Mouse (Mus musculus) heart, embryonic 14.5 days (tissue): ENCODE results near the gene Nek10. TPM values are rescaled to one million over a fixed set of nuclear protein-coding genes. Genes with fewer than 3 reads are reported as not detected.
A peak's percentile ranks its signal among the peaks of the same experiment; 100 is the strongest.

Experiments
- ATAC-seq: fragments of 200-750 bp; cut with Nextera tagmentation; 2 replicates; pipeline ENCODE4 v1.8.0; 2017; ENCODE audit warnings: low read depth, moderate TSS enrichment; ENCODE audit not compliant: insufficient number of reproducible peaks, insufficient read depth, low FRiP score
- H3K27ac ChIP-seq, 2 experiments: fragments of 200-500 bp in 1 of 2; fragments of 300-500 bp in 1 of 2; sonication (generic) in 1 of 2; replicated peaks in 1 of 2; 2 replicates each; pipeline ENCODE4 v1.5.1; 2012 to 2014; ENCODE audit warnings: low read depth in 2 of 2, low read length in 2 of 2, control low read depth in 1 of 2, mild to moderate bottlenecking in 1 of 2, mixed read lengths in 1 of 2; ENCODE audit not compliant: control insufficient read depth in 1 of 2, insufficient read depth in 1 of 2
- H3K27me3 ChIP-seq: fragments of 300-500 bp; sonication (generic); 2 replicates; pipeline ENCODE4 v1.6.1; 2014; ENCODE audit warnings: mild to moderate bottlenecking, low read length, control low read depth; ENCODE audit not compliant: control insufficient read depth, insufficient read depth
- H3K36me3 ChIP-seq: fragments of 300-500 bp; sonication (generic); 2 replicates; pipeline ENCODE4 v1.6.1; 2014; ENCODE audit warnings: mild to moderate bottlenecking, control low read depth, low read length, mixed read lengths; ENCODE audit not compliant: control insufficient read depth, insufficient read depth
- H3K4me1 ChIP-seq, 2 experiments: fragments of 200-500 bp in 1 of 2; fragments of 300-500 bp in 1 of 2; sonication (generic) in 1 of 2; 2 replicates each; pipeline ENCODE4 v1.6.1; 2012 to 2014; ENCODE audit warnings: low read length in 2 of 2, control low read depth in 1 of 2, mixed read lengths in 1 of 2; ENCODE audit not compliant: control insufficient read depth in 2 of 2, insufficient read depth in 2 of 2
- H3K4me2 ChIP-seq: fragments of 300-500 bp; sonication (generic); 2 replicates; pipeline ENCODE4 v1.6.1; 2014; ENCODE audit warnings: mild to moderate bottlenecking, low read length
- H3K4me3 ChIP-seq, 2 experiments: fragments of 200-500 bp in 1 of 2; fragments of 300-500 bp in 1 of 2; sonication (generic) in 1 of 2; 2 replicates each; pipeline ENCODE4 v1.5.1; 2012 to 2014; ENCODE audit warnings: low read length in 2 of 2, mild to moderate bottlenecking in 2 of 2, control low read depth in 1 of 2, low read depth in 1 of 2, moderate library complexity in 1 of 2; ENCODE audit not compliant: control insufficient read depth in 1 of 2, insufficient read depth in 1 of 2
- H3K9ac ChIP-seq: fragments of 300-500 bp; sonication (generic); 2 replicates; pipeline ENCODE4 v1.6.1; 2014; ENCODE audit warnings: mild to moderate bottlenecking, low read length
- H3K9me3 ChIP-seq: fragments of 300-500 bp; sonication (generic); 2 replicates; pipeline ENCODE4 v1.6.1; 2016; ENCODE audit warnings: low read length, control low read depth; ENCODE audit not compliant: control insufficient read depth
- WGBS: fragments of 180-500 bp; shearing (Covaris S2); extraction: QIAGEN DNeasy Blood & Tissue Kit; methylation state at CpG from one replicate; pipeline ENCODE4 v1.1.7; 2014; 5-methylcytosine and 5-hydroxymethylcytosine counted together
- polyA plus RNA-seq: library from polyadenylated mRNA; unstranded; fragments of >200 nt; fragmentation: Nextera tagmentation; extraction: Ambion mirVana; gene quantifications from 2 replicates; pipeline ENCODE4 v1.2.1, GENCODE M21; 2014

Nek10 gene
- polyA plus RNA-seq, 1 experiment from 2014 or later = 0.04 TPM

DNA sequence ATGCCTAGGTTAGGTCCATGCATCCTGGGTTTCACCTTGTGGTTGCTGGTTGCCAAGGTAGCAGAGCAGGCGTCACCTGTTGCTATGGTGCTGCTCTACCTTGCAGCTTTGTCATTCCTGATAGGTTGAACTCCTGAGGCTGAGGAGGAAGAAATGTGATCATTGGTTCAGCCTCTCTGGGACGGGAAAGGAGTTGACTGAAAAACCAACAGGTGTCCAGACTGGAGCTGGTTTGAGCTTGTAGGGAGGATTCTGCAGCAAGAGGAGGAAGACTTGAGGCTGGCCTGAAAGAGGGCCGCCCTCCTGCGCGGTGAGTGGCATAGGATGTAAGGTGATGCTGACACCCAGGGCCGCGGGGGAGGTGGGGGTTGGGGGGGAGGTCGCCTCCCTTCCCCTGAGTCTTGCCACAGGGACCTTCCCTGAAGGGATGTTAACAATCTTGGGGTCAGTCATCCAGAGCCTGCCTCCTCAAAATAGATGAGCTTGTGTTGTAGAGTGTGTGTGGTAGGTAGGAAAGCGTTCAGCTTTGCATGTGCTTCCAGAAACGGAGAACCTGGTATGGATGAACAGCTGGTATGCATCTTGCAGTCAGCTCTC is 804 bp downstream of the Nek10 start:
- Histone ChIP-seq H3K9ac (no peak overlapping the region), H3K4me1 (no peaks in the 10 kb centered on the region), H3K9me3 (no peaks in the 10 kb centered on the region), H3K27ac (no peak overlapping the region), H3K4me2 (no peak overlapping the region), H3K36me3 (0 out of 2 replicates have a peak, but pooled peaks cover 3% of the 10 kb centered on the region), H3K27me3 (no peaks in the 10 kb centered on the region), H3K4me3 (no peak overlapping the region)
- ATAC-seq = no peak
- WGBS = 13% methylated on average over 10 of the region's 10 CpGs

DNA sequence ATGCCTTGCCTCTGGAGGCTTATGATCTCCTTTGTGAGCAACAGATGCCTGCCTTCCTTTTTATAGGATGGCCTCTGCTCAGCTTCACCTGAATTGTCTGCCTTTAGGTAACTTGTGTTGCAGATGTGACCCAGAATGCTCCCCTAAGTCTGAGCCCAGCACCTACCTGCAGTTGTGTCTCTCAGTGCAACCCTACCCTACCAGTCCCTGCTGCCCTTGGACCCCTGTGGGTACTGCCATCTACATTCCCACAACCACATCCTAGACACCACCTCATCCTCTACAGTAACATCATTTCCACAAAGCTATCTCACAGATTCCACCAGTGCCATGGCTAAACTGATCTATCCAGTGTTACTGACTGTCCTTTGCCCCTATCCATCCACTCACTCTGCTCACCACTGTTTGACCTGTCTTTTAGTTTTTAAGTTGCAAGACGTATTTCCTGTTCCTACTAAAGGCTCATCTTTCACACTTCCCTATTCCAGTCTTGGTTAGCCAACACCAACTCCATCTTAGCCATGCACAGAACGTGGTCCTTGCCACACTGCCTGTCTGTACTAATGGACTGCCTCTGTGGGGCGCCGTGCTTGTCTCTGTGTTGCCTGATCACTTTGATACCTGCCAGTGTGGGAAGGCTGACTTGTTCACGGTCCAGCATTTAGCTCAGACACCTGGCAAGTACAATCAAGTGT is 1.4 kb downstream of the Nek10 start:
- Histone ChIP-seq H3K9me3 (no peaks in the 10 kb centered on the region), H3K4me1 (no peaks in the 10 kb centered on the region), H3K27ac (no peak overlapping the region), H3K4me2 (no peak overlapping the region), H3K4me3 (no peak overlapping the region), H3K36me3 (0 out of 2 replicates have a peak, but pooled peaks cover 3% of the 10 kb centered on the region), H3K27me3 (no peaks in the 10 kb centered on the region), H3K9ac (no peak overlapping the region)
- WGBS = 66% methylated on average over 5 of the region's 5 CpGs
- ATAC-seq = no peak

DNA sequence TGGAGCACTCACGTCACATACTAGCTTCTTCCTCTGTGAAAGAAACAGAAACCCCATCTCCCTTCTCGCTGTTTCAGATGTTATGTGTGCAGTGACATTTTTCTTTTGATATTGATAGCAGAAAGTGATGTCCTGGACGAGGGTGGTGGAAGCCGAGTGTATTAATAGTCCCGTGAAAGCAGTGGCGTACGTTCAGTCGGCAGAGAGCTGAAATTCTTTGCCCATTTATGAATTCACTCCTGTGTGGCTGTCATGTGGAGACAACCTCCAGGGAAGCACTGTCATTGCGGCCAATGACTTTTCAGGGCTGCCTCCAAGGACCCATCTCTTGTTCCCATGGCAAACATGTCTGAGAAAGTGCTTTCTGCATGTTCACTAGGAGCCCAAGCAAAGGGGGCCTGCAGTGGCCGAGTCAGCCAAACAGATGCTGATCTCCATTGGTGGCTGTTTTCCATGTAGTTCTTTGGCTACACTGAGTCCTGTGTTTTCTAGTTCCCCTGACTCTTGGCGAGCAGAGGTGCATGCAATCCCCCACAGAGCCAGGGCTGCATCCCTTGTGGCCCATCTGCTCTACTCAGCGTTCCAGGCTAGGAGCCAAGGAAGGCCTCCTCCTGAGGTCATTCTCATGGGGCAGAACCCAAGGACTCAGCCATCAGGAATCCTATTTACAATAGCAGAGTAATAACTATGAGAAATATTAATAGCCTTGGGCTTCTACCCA is 29.5 kb downstream of the Nek10 start:
- 43% methylated on average over 12 of the region's 12 CpGs for WGBS
- Histone ChIP-seq H3K36me3 (no peaks in the 10 kb centered on the region), H3K27ac (no peak overlapping the region), H3K9ac (no peak overlapping the region; the same call in 1 of the 2 replicates), H3K4me2 (peak overlapping the region; percentile 31; the same call in 1 of the 2 replicates), H3K4me1 (peaks cover 4 to 10% of the 10 kb centered on the region in 2 experiments; a peak in 2 of 4 replicates), H3K9me3 (no peaks in the 10 kb centered on the region), H3K27me3 (no peaks in the 10 kb centered on the region), H3K4me3 (no peak overlapping the region)
- ATAC-seq = no peak

DNA sequence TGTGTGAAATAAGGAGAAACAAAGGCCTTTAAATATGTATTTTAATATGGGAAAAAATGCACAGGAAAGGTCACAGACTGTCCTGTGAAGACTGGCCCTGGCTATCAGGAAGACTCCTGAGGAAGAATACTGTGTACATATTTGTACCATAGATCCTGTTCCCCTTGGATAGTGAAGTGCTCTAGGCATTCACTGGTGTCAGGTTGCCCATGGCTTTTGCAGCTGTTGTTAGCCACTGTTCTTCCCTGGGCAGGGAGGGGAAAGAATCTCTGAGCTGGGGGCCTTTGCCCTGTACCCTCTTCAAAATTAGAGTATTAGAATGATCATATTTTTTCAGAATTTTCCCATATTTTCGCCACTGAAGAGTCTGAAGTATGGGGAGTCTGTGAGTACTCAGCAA is 30.3 kb downstream of the Nek10 start:
- ATAC-seq = no peak
- Histone ChIP-seq H3K4me1 (peaks cover 4 to 10% of the 10 kb centered on the region in 2 experiments; a peak in 2 of 4 replicates), H3K4me3 (no peak overlapping the region), H3K9me3 (no peaks in the 10 kb centered on the region), H3K9ac (no peak overlapping the region), H3K36me3 (no peaks in the 10 kb centered on the region), H3K27me3 (no peaks in the 10 kb centered on the region), H3K27ac (no peak overlapping the region), H3K4me2 (no peak overlapping the region)
- WGBS = 76% methylated on average over 1 of the region's 1 CpGs

DNA sequence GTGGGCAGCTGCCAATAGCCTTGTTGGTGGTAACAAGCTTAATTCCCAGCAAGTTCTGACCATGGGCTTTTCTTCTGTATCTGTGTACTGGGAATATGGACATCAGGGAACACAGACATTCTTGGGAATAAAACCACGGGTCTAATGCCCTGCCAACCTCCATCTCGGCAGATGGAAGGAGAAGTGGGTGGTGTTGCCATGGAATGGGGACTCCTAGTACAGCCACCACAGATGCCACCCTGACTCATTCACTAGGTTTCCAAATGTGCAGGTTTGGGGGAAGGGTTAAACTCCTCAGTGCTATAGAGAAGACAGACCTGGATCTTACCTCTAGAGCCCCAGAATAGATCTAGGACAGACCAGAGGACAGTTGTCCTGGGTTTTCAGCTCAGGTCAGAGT is 31.1 kb downstream of the Nek10 start:
- WGBS = 74% methylated on average over 2 of the region's 2 CpGs
- H3K9me3 ChIP-seq = no peaks in the 10 kb centered on the region

DNA sequence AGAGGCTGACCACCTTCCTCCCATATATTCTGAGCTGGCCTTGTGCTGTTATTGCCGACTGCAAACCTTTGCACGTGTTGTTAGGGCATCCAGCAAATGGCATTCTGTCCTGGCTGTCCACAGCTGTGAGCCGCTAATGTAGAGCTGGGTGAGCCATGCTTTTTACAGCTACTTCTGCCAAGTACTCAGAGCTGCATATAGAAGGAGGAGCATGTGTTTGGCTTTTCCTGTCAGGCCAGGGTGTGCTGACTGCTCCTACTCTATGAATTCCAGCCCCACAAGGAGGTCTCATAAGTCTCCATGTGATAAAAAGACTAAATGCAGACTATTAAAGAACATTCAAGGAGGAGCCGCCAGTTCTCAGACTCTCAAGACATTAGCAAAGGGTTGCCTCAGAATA is 34.4 kb downstream of the Nek10 start:
- H3K9me3 ChIP-seq = no peaks in the 10 kb centered on the region
- H3K27me3 ChIP-seq = no peaks in the 10 kb centered on the region
- ATAC-seq = no peak
- no peak overlapping the region for H3K4me3 ChIP-seq
- no peak overlapping the region for H3K4me2 ChIP-seq
- peaks cover 4% of the 10 kb centered on the region in 2 experiments; a peak in 2 of 4 replicates for H3K4me1 ChIP-seq
- no peak overlapping the region for H3K27ac ChIP-seq
- H3K36me3 ChIP-seq = no peaks in the 10 kb centered on the region
- 58% methylated on average over 4 of the region's 4 CpGs for WGBS
- H3K9ac ChIP-seq = no peak overlapping the region

More for the DNA sequence above, 31.1 kb downstream of the Nek10 start:
- no peaks in the 10 kb centered on the region for H3K36me3 ChIP-seq
- H3K27me3 ChIP-seq = no peaks in the 10 kb centered on the region
- no peak overlapping the region for H3K4me3 ChIP-seq
- no peak overlapping the region for H3K27ac ChIP-seq
- H3K9ac ChIP-seq = no peak overlapping the region
- H3K4me1 ChIP-seq = peaks cover 4 to 10% of the 10 kb centered on the region in 2 experiments; a peak in 2 of 4 replicates
- ATAC-seq = no peak
- no peak overlapping the region for H3K4me2 ChIP-seq

DNA sequence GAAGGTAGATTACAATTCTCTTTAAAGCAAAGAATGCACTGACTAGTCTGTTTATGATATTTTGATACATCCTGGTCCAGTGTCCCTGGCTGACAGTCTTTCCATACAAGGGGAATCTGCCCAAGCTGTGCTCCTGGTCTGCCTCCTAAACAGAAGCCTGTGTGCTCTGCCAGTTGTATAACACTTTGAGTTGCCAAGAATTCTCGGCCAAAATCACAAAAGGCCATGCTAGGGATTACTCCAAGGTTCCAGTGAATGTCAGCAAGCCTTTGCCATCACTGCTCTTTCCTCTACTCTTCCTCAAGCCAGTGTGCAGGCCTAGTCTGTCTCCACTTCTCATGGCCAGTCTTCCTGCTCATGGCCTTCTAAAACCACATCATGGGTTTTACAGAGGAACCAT is 34.9 kb downstream of the Nek10 start:
- Histone ChIP-seq H3K9ac (no peak overlapping the region), H3K27ac (no peak overlapping the region), H3K4me2 (no peak overlapping the region), H3K4me3 (no peak overlapping the region), H3K36me3 (no peaks in the 10 kb centered on the region), H3K27me3 (no peaks in the 10 kb centered on the region), H3K9me3 (no peaks in the 10 kb centered on the region), H3K4me1 (no peaks in the 10 kb centered on the region)
- WGBS = 64% methylated on average over 1 of the region's 1 CpGs
- no peak for ATAC-seq
